Mouse (Mus musculus) adrenal gland, adult 8-10 months (tissue): ENCODE measurements around the gene Pxdn. TPM values are rescaled to one million over a fixed set of nuclear protein-coding genes. Genes with fewer than 3 reads are reported as not detected.

Source experiments
- DNase-seq: peaks from one replicate; pipeline ENCODE4 v3.0.0; 2022
- total RNA-seq, 4 experiments: library from RNA; stranded (reverse); gene quantifications; 2 replicates each; pipeline ENCODE4 v1.2.4; 2022

Gene Pxdn
- total RNA-seq, 4 experiments from 2014 or later, result 41.0 to 51.5 (median 44.3) TPM

DNA sequence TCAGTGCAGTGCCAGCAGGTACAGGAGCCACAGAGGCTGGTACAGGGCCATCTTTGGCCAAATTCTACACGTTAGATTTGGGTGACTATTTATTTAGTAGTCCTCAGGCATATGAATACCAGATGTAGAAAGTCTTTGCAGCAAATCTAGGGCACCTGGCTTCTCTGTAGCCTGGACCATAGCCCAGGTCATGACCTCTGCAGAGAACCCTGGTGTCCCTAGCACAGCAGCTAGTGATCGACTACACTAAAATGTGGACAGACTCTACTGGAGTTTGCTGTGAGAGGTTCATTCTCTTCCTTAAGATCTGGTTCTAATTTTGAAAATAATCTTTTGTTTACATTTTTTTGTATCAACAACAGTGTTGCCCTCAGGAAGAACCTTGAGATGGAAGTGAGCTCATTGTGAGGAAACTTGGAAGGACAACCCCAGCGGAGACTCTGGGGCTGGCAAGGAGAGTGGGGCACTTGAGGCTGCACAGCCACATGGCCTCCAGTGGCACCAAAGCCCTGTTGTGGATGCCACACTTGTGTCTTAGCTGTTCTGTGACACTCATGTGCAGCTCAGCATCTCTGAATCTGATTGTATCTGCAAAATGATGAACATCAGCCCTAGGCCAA lies 90.4 kb downstream of the Pxdn start:
- no peak for DNase-seq

DNA sequence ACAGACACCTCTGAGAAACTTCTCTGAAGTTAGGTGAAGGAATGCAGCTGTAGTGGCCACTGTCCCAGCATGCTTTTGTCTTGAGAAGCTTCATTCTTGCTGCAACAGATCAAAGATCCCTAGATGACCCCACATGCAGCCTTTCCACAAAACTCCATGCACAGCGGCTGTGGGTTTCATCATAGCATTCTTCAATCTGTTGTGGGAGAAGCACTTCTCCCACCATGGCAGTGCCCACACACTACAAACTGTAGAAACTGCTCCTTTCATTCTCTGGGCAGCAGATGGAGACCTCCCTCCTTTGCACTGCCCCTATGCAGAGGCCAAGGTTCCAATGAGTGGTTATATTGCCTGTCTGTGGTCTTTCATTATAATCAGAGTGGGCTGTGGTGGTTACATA lies 91.7 kb downstream of the Pxdn start:
- DNase-seq, result no peak

DNA sequence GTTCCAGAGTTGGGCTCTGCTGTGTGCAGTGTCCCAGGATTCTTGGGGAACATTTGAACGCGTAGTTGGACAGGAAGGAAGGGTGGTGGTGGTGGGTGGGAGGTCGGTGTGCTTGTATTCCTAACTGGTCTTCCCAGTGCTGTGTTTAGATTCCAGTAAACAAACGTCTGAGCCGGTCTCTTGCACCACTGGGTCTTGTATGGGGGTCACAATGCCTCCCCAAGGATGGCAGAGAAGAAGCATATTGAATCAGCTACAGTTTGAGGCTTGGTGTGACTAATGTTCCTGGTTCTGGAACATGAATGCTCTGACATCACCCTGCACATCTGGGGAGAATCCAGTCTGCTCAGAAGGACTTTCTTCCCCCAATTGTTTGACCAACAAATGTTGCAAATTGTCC lies 93.2 kb downstream of the Pxdn start:
- DNase-seq, result no peak

DNA sequence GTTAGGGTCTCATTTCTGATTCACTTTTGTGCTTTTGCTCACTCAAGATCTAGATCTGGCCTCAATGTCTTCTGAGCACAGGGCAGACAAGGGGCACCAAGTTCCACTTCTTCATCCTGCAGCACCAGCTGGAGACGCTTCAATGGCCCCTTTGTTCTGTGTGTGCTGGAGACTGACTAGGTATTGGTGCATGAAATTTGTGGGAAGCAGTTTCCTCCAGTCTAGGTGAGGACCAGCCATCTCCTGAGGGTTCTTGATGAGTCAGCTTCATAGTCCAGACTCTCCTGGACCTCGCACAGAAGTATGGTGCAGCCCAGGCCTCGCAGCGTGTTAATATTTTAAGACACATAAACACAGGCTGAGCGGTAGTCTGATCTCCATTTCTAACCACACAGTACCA lies 97.3 kb downstream of the Pxdn start:
- DNase-seq, result no peak

DNA sequence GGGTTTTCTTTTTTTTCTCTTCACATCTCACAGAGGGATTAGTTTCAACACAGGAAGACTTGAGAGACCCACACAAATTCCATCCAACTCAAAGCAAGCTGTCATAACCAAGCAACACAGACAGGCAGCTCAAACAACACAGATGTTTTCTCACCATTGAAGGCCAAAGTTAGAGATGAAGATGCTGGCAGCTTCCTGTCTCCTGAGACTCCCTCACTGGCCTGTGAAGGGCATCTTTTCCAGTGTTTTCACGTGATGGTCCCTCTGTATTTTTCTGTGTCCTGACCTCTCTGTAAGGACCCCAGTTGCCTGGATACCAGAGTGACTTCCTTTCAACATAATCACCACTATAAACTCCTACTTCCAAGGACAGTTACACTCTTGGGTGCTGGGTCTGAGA lies 98.0 kb downstream of the Pxdn start:
- no peak for DNase-seq

DNA sequence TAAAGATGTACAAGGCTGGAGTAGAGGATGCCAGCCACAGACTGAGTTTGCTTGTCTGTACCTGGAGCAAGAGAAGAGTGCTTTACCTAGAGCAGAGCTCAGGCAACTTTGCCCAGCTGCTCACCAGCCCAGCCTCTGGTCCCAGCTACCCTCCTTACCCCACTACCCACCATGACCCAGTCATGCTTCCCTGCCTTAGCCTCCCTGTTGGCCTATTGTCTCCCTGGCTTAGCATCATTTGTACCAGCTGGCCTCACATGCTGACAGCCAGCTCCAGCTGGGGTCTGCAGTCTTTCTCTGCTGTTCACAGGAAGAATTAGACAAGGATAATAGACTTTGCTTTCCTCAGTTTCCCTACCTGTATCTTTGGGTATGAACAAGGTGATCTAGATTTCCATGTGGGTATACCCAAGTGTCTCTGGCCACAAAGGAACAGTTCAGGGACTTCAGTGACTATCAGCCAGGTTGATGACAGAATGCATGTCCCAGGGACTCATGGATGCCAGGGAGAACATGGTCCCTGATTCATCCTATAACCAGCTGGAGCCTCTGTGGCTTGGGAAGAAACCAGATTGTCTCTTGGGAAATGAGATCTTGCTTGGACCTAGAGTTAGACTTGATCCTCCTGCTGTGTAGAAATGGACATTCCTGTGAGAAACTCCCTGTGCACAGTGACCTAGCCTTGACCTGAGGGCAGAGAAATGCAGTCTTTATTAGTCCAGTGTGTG lies 98.6 kb downstream of the Pxdn start:
- DNase-seq, result no peak

DNA sequence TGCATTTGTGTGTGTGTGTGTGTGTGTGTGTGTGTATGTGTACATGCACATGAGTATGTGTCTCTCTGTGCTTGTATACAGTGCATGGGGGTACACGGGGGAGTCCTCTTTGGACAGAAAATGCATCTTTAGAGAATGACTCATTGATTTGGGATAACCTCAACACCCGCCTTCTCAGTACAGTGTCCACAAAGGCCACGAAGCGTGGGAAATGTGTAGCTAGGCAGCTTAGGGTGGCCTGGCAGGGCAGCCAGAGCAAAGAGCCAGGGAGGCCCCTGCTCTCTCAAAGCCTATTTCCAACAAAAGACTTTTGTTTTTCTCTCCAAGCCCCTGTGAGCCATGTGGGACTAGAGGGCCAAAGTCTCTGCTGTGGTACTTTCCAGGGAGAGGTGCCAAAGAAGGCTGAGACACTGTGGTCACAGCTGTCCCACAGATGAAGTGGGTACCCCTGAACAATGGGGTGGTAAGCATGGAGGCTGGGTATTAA lies 99.2 kb downstream of the Pxdn start:
- no peak for DNase-seq

DNA sequence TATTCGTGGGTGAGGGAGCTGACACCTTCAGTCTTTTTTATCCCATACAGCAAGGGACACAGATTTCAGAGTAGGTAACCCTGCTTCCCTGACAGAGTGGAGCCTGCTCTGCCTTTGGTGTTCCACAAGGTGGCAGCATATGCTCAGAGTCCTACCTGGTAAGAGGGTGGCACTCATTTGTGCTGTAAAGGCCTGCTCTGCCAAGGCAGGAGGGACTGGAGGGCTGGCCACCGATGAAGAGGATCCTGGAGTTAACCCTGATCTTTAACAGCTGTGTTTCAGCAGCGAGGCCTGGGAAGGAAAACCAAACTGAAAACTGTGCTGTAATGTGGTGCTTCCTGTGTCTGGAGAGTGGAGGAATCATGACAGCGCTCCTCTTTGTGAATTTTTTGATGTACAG lies 102.2 kb downstream of the Pxdn start:
- DNase-seq, result no peak

DNA sequence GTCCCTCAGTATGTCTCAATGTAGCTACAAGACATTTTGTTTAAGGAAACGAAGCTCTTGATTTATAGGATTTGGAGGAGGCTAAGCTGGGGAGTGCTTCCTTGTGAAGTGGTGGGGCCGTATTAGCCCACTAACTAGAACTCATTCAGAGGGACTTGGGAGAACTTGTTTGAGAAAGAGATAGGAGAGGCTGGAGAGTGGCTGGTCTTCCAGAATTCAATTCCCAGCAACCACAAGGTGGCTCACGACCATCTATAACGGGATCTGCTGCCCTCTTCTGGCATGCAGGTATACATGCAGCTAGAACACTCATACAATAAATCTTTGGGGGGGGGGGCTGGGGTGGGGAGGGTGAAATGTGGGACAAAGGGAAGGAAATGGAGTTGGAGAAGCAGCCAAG lies 102.7 kb downstream of the Pxdn start:
- no peak for DNase-seq

DNA sequence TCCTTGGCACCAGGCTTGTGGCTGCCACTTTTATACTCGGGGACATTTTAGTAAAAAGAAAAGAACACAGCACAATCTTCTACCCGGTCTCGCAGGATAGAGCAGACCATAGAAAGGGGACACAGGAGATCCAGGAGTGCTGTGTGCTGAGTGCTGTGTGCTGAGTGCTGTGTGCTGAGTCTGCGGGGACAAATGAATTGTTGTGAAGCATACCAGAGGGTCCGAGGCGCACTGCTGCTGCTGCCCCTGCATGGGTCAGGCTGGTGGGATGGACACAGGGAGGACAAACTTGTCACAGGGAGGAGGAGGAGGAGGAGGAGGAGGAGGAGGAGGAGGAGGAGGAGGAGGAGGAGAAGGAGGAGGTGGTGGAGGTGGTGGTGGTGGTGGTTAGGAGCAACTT lies 111.4 kb downstream of the Pxdn start:
- no peak for DNase-seq

DNA sequence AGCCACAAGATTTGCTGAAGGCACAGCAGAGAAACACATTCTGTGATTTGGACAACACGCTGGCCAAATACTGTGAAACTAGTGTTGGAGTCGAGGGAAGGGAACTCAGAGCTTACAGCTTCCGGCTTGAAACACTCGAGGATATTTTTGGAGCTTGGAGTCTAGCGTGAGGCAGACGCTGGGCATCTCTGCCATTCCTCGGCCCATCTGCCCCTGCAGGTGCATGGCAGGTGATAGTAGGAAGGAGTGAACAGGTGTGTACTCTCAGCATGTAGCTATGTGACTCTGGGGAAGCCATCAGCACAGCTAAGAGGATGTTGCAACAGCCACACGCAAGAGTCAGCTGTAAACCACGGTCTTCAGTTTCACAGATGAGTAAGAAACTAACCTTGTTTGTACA lies 112.4 kb downstream of the Pxdn start:
- no peak for DNase-seq

DNA sequence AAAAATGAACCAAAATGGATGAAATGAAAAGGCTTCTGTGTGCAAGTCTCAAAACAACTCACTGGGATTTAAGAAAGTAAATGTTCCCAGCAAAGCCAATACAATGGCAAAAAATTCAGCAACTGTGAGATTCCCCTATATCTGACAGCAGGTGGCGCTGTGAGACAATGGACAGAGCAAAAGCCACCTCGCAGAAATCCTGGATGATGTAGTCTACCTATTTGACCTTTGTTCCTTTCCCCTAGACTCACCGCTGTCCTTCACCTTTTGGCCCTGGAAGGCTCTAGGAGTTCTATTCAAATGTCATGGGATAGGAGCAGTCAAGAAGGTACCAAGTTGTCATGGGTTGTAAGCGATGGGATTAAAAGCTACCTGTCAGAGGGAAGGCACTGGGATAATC lies 112.8 kb downstream of the Pxdn start:
- no peak for DNase-seq

DNA sequence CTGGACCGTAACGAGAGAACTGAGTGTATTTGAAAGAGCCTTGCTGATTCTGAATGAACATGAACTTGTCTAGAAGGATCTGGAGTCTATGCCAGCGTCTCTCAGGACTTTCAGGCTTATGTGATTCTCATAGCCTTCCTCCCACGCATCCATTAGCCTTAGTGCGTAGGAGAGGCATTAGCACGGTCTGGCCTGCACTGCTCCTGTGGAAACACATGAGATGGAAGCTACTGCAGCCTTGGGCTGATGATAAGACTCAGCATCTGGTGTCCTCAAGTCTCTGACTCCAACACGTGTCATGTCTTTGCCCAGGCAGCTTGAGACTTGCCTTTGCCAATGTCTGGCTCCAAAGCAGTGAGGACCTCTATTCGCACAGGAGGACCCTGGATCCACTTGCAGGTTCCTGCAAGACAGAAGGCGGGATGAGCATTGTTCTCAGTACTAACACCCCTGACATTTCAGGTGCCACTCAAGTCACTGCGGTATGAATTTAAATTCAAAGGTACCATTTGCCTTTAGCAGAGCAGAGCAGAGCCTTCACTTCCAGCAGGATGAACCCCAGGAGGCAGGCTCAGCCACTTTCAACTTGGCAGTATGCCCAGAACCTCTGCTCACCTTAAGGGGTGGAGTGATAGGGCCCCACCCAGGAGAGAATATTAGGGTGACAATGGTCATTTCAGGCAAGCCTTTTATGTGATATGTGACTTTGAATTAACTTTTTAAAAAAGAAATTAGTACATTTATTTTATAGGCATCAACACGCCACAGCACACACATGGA lies 117.5 kb downstream of the Pxdn start:
- no peak for DNase-seq

DNA sequence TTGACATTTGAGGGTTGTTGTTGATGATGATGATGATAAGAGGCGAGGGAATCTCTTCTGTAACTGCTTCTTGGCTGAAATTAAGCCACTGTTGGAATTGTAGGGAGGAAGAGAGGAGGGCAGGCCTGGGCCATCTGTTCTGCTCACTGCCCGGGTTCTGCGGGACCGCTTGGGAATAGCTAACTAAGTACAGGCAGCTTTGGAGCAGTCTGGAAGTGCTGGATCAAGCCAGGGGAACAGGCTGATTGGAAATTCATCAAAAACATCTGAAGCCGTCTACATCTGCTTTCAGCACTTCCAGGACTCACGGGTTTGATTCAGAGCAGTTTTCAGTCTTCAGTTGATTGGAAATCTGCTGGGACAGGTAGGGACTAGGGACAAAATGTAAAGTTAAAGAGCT lies 120.6 kb downstream of the Pxdn start:
- DNase-seq, result no peak

DNA sequence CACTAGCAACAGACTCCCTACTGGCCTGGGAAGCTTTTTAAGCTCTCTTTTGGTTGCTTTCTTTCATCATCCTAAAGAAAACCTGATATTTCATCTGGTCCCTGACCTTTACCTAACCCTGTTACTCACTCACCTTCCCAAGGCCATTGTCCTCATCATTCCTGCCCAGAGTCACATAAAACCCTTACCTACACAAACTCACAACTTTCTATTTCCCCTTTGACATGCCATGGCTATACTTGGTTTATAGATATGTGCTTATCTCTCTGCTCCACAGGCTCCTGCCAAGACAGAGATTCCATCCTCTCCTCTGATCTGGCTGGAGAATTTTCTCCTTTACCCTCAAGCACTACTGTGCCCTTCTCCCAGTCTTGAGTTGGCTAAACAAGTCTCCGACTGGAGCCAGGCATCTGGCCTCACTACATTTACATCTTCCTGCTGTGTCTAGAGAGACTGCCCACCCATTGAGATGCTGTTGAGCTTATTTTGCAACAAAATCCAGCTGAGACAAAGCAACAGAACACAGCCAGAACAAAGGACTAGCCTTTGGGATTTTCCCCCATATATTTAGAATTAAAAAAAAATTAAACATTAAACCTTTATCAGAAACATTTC lies 124.2 kb downstream of the Pxdn start:
- no peak for DNase-seq

DNA sequence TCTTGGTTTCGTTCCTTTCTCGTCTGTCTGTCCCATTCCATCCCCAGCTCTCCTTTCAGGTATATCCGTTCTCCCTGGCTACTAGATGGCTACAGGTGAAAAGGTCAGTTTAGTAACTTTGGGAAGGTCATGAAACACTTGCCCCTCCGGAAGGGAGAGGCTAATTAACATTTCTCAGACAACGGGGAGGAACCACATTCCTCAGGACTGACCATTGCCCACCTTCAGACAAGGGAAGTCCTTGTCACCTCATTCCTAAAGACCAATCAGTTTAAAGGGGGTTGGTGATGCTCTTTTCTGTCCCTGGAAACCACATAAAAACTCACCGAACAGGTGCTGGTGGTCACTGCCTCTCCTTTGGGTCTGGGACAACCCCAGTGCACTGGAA lies 124.7 kb downstream of the Pxdn start:
- DNase-seq, result no peak

Other genes starting within 250 kb of the Pxdn start
- gene Tpo, start 195.0 kb downstream of the Pxdn start, total RNA-seq, result under 1 TPM in 3 of 4 experiments, not detected in 1; 0.13 to 0.25 (median 0.21) TPM